In the genomic region with DNA sequence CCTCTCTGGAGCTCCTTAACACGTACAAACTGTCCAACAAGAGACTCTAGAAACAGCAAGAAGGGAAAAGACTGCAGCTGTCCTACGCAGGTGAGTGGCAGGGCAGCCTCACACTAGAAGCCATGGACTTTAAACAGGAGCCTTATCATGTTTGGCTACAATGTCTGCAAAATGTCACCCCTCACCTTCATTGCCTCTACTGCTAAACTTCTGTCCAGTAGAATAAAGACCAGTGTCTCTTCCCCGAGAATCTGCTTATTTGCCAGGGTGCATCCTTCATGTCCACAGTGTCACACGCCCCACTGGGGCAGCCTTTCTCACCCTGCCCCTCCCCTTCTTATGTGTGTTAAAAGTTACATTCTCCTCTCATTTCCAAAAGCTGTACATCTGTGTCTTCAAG, we compare ENCODE assay signal across 14 mouse cellular contexts.
DNase-seq lines count a peak whose midpoint lies in the region; ATAC-seq and TF ChIP-seq lines count a peak whose summit lies in the region.
"Had no signal": no experiment of that assay in that cellular context is flagged by ENCODE, and none has a peak within 500 bp of the region (broad histone marks: within the 10 kb centered on the region; RNA-seq: fewer than 3 reads in every experiment).

No protein-coding gene starts in this region.

- H3K27me3 ChIP-seq in kidney, embryonic 15.5 days, result no peaks in the 10 kb centered on the region
- no peaks in the 10 kb centered on the region for H3K27me3 ChIP-seq in heart, embryonic 15.5 days
- no peaks in the 10 kb centered on the region for H3K27me3 ChIP-seq in liver, postnatal 0 days (ENCODE audit: insufficient read depth, low read length)
- H3K27me3 ChIP-seq: neural tube, embryonic 13.5 days had no signal

- H3K9ac ChIP-seq in kidney, embryonic 15.5 days, result no peak overlapping the region
- H3K9ac ChIP-seq in heart, embryonic 15.5 days, result no peak overlapping the region
- no peak overlapping the region for H3K9ac ChIP-seq in liver, postnatal 0 days (replicated peaks)
- H3K9ac ChIP-seq: neural tube, embryonic 13.5 days had no signal

- intact Hi-C loops in gastrocnemius, adult 2 months (cut with DNase I), result no loop called here

- H3K9me3 ChIP-seq in kidney, embryonic 15.5 days (replicated peaks), result no peaks in the 10 kb centered on the region
- no peaks in the 10 kb centered on the region for H3K9me3 ChIP-seq in heart, embryonic 15.5 days (replicated peaks)
- H3K9me3 ChIP-seq in liver, postnatal 0 days (ENCODE audit: low read length), result no peaks in the 10 kb centered on the region
- H3K9me3 ChIP-seq: neural tube, embryonic 13.5 days had no signal

- no peak for ATAC-seq in kidney, embryonic 15.5 days (replicated peaks; ENCODE audit: low FRiP score)
- ATAC-seq in heart, embryonic 15.5 days (replicated peaks; ENCODE audit: insufficient number of reproducible peaks, insufficient read depth, low FRiP score, low read depth), result no peak
- peak; percentile 60 for ATAC-seq in liver, postnatal 0 days
- ATAC-seq: activated CD4-positive, CD25-positive, alpha-beta regulatory T cell, adult 4 months; hindbrain, embryonic 16.5 days; midbrain, embryonic 16.5 days had no signal

- no peaks in the 10 kb centered on the region for H3K36me3 ChIP-seq in kidney, embryonic 15.5 days
- H3K36me3 ChIP-seq in heart, embryonic 15.5 days, result peaks cover 2% of the 10 kb centered on the region; the same call in 1 of the 2 replicates
- no peaks in the 10 kb centered on the region for H3K36me3 ChIP-seq in liver, postnatal 0 days (replicated peaks; ENCODE audit: insufficient read depth, low read length)
- H3K36me3 ChIP-seq: neural tube, embryonic 13.5 days had no signal

- H3K4me3 ChIP-seq in gastrocnemius, adult 2 months, result no peak overlapping the region
- H3K4me3 ChIP-seq in kidney, embryonic 15.5 days (replicated peaks), result no peak overlapping the region
- no peak overlapping the region for H3K4me3 ChIP-seq in heart, embryonic 15.5 days
- H3K4me3 ChIP-seq in liver, postnatal 0 days (ENCODE audit: low read depth, low read length), result no peak overlapping the region
- H3K4me3 ChIP-seq: neural tube, embryonic 13.5 days had no signal

- no peak for TF ChIP-seq EP300 in liver, postnatal 0 days (IDR thresholded peaks at IDR 0.05; ENCODE audit: low read depth)

- TF ChIP-seq CTCF in gastrocnemius, adult 2 months (IDR thresholded peaks at IDR 0.05), result no peak
- no peak for TF ChIP-seq CTCF in liver, postnatal 0 days (IDR thresholded peaks at IDR 0.05; ENCODE audit: low read depth)

- DNase-seq in gastrocnemius, adult 2 months, result no peak
- DNase-seq in gastrocnemius, postnatal 10 days, result no peak
- DNase-seq in kidney, postnatal 36 days, result no peak
- DNase-seq in liver, postnatal 0 days, result no peak
- no peak for DNase-seq in T-cell, adult 2 months (ENCODE audit: low spot score)
- DNase-seq in spleen, postnatal 10 days (ENCODE audit: low spot score in 2 of 2), result no peak
- DNase-seq: cerebellum, adult 18-20 months; kidney, postnatal 14 days had no signal

- WGBS in kidney, embryonic 15.5 days, result 78% methylated on average over 4 of the region's 4 CpGs
- 34% methylated on average over 4 of the region's 4 CpGs for WGBS in heart, embryonic 15.5 days
- WGBS in liver, postnatal 0 days (ENCODE audit: insufficient replicate concordance), result 52% methylated on average over 4 of the region's 4 CpGs

- H3K4me1 ChIP-seq in kidney, embryonic 15.5 days, result peaks cover 12% of the 10 kb centered on the region; the same call in 1 of the 2 replicates
- H3K4me1 ChIP-seq in heart, embryonic 15.5 days (replicated peaks), result peaks cover 42% of the 10 kb centered on the region
- H3K4me1 ChIP-seq in liver, postnatal 0 days (ENCODE audit: insufficient read depth), result peaks cover 16% of the 10 kb centered on the region; the same call in 1 of the 2 replicates

- no peak overlapping the region for H3K4me2 ChIP-seq in kidney, embryonic 15.5 days
- no peak overlapping the region for H3K4me2 ChIP-seq in heart, embryonic 15.5 days
- 0 out of 2 replicates have a peak overlapping the region, but pooled peaks have one; percentile 26 for H3K4me2 ChIP-seq in liver, postnatal 0 days (ENCODE audit: low read depth, low read length)
- H3K4me2 ChIP-seq: neural tube, embryonic 13.5 days had no signal

- H3K27ac ChIP-seq in gastrocnemius, adult 2 months, result peak overlapping the region; percentile 59; the same call in 1 of the 2 replicates
- H3K27ac ChIP-seq in kidney, embryonic 15.5 days, result 0 out of 2 replicates have a peak overlapping the region, but pooled peaks have one; percentile 24
- H3K27ac ChIP-seq in heart, embryonic 15.5 days, result peak overlapping the region; percentile 71
- peak overlapping the region; percentile 90 for H3K27ac ChIP-seq in liver, postnatal 0 days (ENCODE audit: low read depth)

Comparison
In these comparisons a context has a peak if more than half of its experiments do, and no peak if none do; other contexts are left out.
1. H3K27ac ChIP-seq: peak in every context shown above with its lines; median percentile 90 in liver, postnatal 0 days; 71 in heart, embryonic 15.5 days; 59 in gastrocnemius, adult 2 months; 24 in kidney, embryonic 15.5 days.